Mouse (Mus musculus) ovary, postnatal 10 days (tissue): Measurements from ENCODE around the gene Ipo8.

ENCODE experiments used
- DNase-seq: peaks from one replicate; pipeline ENCODE4 v3.0.0; 2022; ENCODE audit warnings: low spot score

Ipo8 gene

DNA sequence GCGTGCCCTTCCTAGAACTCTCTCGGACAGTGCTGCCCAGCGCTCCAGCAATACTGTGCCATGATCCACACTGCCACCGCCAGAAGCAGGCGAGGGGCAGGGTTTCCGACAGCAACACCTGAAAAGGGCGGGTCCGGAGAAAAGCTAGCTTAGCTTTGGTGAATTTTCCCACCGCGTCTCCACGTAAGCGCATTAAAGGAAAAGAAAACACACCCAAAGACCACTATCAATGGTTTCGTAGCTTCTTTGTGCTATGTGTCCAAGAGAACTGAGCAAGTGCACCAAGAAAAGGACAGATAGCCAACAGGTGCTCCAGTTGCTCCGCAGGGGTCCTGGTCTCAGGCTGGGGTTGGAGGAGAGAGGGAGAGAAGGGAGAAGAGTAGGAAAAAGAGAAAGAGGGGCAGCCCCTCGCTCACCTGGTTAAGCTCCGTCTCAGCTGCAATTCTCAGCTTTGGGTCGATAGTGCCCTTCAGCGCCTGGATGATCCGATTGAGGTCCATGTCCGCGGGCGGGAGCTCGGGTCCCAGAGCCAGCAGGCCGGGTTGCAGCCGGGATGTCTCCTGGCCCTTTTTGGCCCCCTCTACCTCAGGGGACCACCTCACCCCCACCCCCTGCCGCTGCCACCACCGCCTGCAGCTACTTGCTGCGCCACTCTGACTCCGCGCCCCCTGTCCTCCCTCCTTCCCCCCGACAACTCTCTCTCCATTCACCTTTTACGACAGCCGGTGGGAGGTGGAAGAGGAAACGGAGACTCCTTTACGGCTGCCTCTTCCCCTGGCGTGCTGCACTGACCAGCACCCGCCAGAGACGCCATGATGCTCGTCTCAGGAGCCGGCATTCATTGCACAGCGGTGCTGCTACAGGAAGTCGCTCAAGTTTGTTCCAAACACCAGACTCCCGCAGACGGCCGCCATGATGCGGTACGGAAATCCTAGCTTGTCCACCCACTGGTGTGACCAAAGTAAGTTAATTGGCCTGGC lies at the start of gene Ipo8:
Ipo8 (minus strand) TSS at position 720 of the 980 bp plus-strand sequence.
- peak; percentile 52 for DNase-seq

DNA sequence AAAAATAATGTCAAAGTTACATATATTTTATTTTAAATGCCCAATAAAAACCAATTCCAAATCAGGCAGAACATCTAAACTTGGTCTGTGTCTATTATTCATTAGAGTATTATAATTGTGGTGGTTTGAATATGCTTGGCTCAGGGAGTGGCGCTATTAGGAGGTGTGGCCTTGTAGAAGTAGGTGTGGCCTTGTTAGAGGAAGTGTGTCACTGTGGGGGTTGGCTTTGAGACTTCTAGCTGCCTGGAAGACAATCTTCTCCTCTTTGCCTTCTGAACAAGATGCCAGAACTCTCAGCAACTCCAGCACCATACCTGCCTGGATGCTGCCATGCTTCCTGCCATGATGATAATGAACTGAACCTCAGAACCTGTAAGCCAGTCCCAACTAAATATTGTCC lies 42.6 kb upstream of the Ipo8 start:
- DNase-seq: no peak

DNA sequence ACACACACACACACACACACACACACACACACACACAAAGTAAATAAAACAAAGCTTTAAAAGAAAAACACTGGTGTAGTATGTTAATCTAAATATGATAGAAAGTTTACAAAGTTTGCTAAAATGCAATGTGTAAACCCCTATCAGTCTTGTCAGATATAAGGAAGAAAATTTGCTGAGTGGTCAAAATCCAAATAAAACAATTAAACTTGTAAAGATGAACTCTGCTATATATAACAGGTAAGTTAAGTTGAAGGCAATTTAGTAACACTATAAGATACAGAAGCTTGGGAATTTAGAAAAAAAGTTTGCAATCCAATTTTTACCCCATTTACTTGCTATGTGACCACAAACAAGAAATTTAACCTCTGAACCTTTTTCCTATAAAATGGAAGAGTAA lies 14.4 kb upstream of the Ipo8 start:
- DNase-seq: no peak

DNA sequence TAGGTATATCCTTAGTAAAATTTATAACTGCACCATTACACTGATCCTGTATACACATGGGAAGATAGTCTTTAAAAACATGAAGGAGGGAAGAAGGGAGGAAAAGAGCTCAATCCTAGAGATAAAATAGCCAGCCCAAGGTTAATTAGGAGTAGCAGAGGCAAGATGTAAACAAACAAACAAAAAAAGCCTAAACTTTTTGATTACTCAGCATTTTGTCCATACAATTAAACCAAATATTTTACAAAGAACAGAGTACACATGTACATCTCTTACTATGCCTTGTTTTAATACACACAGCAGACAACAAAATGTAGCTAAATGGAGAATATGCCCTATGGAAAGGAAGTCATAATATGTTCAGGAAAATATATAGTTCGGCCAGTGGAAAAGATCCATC lies 10.5 kb upstream of the Ipo8 start:
- no peak for DNase-seq

DNA sequence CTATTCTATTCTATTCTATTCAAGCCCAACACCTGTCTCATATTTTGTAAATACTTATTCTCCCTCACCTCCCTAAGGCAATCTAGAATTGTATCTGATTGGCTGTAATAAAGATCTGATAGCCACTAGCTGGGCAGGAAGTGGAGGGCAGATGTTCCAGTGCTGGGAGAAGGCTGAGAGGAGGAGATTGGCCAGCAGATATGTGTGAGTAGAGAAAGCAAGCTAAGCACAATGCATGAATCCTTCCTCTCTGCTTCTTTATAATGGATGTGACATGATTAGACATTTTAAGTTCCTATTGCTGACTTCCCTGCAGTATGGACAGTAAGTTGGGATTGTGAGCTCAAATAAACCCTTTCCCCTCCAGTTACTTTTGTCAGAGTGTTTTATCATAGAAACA lies 7.2 kb upstream of the Ipo8 start:
- no peak for DNase-seq

DNA sequence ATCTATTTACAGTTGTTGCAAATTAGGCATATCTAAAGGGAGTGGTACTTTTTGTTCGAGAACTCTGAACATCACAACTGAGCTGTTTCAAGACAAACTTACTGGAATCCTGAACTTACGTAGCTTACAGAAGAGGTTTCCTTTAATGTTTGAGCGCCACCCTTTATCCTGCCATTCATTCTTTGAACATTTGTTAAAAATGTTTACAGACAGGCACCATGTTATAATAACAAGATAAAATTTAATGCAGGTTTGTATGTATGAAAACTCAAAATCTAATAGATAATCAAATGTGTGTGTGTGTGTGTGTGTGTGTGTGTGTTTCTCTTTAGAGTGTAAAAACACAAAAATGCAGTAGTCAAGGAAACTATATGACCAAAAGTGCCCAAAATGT lies 458 bp upstream of the Ipo8 start:
- no peak for DNase-seq

DNA sequence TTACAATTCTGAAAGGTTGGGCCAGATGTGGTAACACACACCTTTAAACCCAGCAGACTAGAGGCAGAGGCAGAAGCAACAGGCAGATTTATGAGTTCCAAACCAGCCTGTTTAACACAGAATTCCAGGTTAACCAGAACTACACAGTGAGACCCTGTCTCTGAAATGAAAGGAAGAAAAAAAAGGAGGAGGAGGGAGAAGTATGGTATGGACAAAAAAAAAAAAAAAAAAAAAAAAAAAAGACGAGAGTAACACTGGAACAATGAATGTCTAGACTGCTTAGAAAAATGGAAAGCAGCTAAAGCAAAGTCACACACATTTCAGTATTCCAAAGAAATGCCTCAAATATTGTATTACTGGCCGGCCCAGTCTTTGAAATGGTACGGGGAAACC lies 916 bp downstream of the Ipo8 start:
- DNase-seq: no peak

DNA sequence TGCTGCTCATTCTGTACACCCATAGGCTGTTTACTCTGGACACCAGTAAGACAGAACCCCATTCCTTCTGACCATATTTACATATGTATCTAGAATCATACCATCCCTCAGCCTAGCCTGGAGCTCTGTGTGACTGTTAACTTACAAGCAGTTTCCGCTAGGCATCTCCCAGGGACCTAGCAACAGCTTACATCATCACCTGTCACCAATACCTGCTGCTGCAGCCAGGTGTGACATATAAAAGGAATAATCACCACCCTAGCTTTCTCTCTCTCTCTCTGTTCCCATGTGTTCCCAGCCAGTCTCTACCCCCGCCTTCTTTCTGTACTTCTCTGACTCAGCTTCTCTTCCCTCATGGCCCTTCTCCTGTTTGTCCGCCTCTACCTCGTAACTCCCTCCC lies 5.1 kb downstream of the Ipo8 start:
- no peak for DNase-seq

DNA sequence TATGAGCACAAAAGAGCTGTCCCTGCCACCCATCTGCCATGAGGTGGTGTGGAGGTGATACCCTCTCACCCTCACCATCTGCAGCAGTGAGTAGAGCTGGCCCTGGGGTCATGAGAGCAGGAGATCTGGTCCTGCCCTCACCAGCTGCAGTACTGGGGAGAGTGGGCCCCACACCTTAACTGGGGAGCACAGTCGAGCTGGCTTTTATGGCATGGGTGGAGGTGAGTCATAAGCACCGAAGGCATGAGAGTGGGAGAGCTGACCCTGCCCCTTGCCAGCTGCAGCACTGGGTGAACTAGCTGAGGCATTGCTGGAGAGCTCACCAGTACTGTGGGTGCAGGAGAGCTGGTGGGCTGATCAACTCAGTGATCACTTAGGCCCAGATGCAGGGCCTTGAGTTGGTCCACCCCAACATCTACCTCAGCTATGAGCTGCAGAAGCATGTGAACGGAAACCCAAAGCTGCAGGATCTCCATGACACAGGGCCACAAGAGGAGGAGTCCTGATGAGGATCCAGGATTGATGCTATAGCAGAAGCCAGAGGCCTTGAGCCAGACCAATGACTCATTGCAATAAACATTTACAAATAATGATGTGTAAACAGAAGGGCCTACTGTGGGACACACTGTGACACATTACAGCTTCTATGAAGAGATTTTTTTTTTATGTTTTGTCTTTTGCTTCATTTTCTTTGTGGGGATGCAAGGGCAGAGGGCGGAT lies 12.5 kb downstream of the Ipo8 start:
- no peak for DNase-seq

DNA sequence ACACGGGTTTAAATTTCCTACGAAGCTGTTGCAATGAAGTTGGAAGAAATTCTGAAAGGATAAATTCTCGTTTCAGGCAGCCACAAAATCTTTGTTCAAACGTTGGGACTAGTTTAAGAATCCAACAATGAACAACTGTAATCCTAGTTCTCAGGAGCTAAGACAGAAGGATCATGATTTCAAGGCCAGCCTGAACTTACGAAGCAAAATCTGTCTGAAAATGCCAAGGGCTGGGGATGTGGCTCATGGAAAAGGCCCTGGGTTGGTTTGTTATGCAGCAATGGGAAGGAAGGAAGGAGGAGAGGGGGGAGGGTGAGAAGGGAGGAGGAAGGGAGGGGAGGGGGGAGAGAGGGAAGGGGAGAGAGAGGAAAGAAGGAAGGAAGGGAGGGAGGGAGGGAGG lies 14.5 kb downstream of the Ipo8 start:
- no peak for DNase-seq

DNA sequence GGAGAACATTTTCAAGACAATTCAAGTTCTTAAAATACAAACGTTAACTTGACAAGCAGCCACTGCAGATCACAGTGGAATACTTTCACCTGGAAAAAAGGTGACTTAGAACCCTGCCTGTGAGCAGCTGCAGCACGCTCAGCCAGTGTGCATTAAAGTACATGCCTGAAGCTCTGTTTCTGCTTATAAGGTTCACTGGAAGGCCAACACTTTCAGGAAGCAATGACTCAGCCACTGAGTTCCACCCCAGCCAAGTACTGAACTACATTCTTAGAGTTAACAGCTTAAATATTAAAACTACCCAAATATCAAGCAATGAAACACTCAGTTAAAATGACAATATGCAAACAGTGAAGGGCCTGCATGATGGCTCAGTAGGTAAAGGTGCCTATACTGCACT lies 20.1 kb downstream of the Ipo8 start:
- DNase-seq: no peak

DNA sequence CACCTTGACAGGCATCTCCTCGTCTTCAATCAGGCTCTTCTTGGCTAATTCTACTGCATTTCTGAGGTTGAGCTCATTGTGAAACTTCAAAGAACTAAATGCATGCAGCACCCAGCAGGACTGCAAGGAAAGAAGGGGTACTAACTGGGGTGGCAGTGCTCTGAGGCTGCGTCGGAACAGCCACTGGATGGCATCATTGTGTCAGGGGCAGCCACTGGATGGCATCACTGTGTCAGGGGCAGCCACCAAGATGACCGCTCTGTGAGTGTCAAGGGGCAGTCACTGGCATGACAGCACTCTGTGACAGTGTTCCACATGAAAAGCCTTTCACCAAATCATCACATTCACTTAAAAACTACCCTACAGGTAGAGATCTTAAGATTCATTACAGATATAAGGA lies 31.5 kb downstream of the Ipo8 start:
- DNase-seq: no peak

DNA sequence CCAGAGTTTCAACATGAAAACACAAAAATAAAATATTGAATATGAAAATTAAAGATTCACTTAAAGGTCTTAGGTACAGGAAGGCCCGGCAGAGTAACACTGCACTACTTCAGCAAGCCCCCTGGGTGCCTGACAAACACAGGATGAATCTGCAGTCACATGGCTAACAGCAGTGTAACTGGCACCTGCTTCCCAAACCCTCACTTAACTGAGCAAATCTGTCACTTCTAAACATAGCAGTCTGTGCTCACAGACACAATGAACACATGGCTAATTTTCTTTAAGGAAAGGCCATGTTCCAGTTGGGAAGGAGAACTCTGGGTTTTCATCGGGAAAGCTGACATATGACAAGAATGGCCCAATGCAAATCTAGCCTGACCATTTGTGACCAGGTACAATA lies 36.1 kb downstream of the Ipo8 start:
- DNase-seq: no peak

DNA sequence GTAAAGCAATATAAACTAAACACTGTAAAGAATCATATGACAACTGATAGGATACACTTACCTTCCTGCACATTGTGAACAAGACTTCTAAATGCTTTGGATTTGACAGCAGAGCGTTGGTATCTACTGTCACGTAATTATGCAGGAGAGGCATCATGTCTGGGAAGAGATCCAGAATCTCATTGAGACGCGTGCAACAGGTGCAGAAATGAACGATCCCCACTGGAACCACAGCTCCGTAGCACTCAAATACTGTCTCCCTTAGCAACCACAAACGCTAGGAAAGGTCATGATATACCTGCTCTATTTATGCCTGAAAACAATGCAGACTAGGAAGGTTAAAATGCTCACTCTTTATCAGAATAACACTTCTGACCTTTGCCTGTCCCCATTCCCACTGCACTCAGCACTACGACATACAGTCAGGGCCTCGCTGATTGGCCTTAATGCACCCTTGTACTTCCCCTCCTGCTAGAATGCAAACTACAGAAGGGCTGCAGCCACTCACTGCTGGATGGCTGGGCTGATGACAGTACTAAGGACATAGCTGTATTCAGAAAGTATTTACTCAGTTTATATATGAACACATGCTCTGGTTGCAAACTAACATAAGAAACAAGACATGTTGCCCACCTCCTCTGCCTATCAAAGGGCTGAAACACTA lies 42.1 kb downstream of the Ipo8 start:
- DNase-seq: no peak

DNA sequence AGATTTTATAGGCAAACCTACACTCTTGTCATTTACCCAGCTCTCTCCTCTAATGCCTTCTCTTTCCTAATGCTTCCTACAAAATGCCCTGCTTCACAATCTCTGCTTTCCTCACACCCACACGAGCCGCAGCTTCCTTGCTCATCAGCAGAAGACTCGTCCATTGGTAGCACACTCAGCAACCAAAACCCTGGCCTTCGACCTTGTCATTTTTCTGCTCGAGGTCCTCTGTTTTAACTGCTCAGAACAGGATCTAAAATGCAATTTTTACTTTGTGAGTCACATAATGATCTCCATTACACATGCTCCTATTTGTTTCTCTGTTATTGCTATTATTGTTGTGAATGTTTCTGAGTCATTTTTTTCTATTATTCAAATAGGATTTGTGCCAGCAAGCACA lies 45.1 kb downstream of the Ipo8 start:
- no peak for DNase-seq

DNA sequence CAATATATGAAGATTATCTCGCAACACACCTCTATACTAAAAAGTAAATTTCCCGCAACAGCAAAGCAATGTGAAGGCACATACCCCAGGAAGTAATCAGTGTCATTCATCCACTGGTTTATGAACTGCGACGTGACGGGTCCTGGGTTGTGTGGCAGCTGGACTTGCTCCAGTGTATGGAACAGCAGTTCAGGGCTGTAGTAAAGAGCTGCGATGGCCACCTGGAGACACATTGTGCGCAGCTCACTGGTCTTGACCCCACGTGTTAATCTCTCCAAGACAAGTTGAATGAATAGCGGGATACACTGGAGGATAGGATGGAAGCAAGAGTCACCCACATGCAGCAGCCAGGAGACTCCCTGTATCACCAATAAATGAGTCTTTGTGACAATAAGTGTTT lies 46.8 kb downstream of the Ipo8 start:
- DNase-seq: no peak

DNA sequence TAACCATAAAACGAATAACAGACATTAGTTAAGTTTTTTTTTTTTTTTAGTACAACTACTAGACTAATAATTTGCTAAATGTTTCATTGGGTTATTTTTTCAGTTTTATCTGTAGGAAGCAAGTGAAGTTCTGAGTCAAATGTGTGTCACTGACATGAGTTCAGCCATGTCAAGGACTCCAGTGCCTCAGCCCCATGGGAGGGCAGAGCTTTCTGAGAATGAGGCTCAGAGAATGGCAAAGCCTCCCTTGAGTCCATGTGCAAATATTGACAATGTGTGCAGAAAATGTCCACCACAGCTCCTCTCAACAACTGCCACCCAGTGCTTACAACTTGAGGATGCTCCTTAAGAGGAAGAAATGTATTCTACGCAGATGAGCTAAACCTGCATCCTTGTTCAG lies 55.0 kb downstream of the Ipo8 start:
- no peak for DNase-seq

DNA sequence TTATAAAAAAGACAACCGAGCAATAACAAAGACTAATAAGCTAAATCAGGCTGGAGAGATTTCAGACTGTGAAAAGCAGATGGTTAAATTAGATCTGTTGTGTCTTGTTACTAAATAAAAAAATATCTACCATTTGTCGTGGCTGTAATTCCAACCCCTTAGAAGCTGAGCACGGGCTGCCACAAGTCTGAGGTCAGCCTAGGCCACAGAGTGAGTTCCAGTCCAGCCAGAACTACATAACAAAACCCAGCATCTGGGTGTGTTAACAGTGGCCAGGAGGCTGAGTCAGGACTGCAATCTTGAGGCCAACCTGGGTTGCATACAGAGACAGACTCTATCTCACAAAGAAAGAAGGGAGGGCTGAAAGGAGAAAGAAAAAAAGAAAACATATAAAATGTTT lies 59.8 kb downstream of the Ipo8 start:
- DNase-seq: no peak

DNA sequence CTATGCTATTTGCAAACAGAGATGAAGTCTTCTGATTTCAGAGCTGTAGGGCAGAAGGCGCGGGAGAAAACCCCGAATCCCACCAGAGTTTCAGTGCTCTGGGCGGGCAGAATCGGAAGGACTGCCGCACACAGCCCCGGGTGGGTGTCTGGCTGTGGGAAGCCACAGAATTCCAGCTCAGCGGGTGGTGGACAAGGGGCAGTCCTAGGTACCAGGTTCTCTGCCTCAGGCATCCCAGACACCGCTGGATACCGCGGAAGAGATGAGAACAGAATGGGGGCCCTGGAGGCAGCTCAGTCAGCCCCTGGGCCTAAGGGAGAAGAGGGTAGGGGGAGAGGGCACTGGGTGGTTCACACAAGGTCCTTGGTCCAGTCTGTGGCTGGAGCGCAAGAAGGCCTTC lies 62.8 kb downstream of the Ipo8 start:
- no peak for DNase-seq

DNA sequence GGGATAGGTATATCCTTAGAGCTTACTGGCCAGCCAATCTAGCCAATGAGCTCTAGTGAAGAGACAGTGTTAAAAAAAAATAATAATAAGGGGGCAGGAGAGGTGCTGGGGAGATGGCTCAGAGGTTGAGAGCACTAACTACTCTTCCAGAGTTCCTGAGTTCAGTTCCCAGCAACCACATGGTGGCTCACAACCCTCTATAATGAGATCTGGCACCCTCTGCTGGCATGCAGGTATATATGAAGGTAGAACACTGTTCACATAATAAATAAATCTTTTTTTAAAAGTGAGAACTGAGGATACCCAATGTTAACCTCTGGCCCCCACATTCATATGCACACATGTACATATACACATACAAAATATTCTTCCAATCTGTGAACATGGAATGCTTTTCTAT lies 64.0 kb downstream of the Ipo8 start:
- DNase-seq: no peak

DNA sequence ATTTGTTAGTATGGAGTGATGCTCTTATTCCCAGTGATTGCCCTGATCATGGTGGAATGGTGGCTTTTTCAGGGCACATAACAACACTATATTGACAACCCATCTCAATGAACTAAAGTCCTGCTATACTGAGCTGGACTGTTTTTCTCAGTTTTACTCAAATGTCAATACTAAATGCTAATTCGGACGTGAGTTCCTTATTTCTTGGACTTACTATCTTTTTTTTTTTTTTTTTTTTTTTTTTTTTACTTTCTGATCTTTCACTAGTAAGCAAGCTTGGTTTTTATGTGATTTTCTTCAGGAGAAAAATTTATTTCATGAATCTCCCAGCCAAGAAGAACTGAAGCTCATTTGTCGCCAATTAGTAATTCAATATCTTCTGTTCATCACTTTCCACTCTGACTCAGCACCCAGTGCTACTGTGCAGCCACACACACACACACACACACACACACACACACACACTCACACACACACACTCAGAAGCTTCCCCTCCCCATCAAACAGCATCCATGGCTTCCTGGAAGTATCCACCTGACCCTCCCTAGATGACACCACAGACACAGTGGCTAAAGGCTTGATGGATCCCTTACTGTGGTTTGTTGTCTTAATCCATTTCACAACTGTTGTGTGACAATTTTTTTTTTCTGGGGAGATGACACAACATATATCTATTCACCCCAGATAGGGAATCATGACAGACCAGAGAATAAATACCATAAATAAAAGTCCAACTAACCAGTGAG lies 69.1 kb downstream of the Ipo8 start:
- DNase-seq: no peak

DNA sequence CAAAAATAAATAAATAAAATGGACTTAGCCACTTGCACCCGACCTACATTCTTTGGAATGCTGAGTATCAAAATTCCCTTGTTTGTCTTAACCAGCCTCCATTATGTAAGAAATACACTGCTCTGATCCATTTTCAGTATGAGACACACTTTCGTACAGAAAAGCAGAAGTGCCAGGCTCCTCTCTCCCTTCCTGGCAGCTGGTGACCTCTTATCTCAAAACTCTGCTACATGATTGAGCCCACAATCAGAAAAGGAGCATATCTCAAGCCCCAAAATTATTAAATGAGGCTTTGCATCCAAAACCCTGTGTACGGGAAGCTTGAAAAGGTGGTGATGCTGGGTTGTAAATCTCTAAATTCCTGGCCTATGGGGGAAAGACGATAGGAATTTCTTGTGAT lies 69.8 kb downstream of the Ipo8 start:
- no peak for DNase-seq
